Mouse (Mus musculus) embryonic facial prominence, embryonic 13.5 days (tissue): ENCODE results near the gene Capn1. TPM values are rescaled to one million over a fixed set of nuclear protein-coding genes. Genes with fewer than 3 reads are reported as not detected.

Experiments
- ATAC-seq: fragments of 200-750 bp; cut with Nextera tagmentation; 2 replicates; pipeline ENCODE4 v1.8.0; 2017; ENCODE audit warnings: low read depth; ENCODE audit not compliant: insufficient number of reproducible peaks, insufficient read depth, low FRiP score, low TSS enrichment
- H3K27ac ChIP-seq: fragments of 300-500 bp; sonication (generic); 2 replicates; pipeline ENCODE4 v1.5.1; 2015; ENCODE audit warnings: moderate library complexity, mild to moderate bottlenecking, inconsistent platforms
- H3K27me3 ChIP-seq: fragments of 300-500 bp; sonication (generic); 2 replicates; pipeline ENCODE4 v1.6.1; 2015; ENCODE audit warnings: mild to moderate bottlenecking, inconsistent platforms
- H3K36me3 ChIP-seq: fragments of 300-500 bp; sonication (generic); 2 replicates; pipeline ENCODE4 v1.6.1; 2015; ENCODE audit warnings: mild to moderate bottlenecking, inconsistent platforms
- H3K4me1 ChIP-seq: fragments of 300-500 bp; sonication (generic); 2 replicates; pipeline ENCODE4 v1.6.1; 2015; ENCODE audit warnings: inconsistent platforms
- H3K4me2 ChIP-seq: fragments of 300-500 bp; sonication (generic); 2 replicates; pipeline ENCODE4 v1.6.1; 2015; ENCODE audit warnings: moderate library complexity, mild to moderate bottlenecking, inconsistent platforms
- H3K4me3 ChIP-seq: fragments of 300-500 bp; sonication (generic); 2 replicates; pipeline ENCODE4 v1.5.1; 2015; ENCODE audit warnings: mild to moderate bottlenecking, inconsistent platforms
- H3K9ac ChIP-seq: fragments of 300-500 bp; sonication (generic); 2 replicates; pipeline ENCODE4 v1.6.1; 2015; ENCODE audit warnings: mild to moderate bottlenecking, inconsistent platforms
- H3K9me3 ChIP-seq: fragments of 300-500 bp; sonication (generic); 2 replicates; pipeline ENCODE4 v1.6.1; 2016; ENCODE audit warnings: inconsistent platforms
- WGBS: fragments of 180-500 bp; shearing (Covaris S2); methylation state at CpG from one replicate; pipeline ENCODE4 v1.1.7; 2015; ENCODE audit warnings: mixed read lengths; 5-methylcytosine and 5-hydroxymethylcytosine counted together
- polyA plus RNA-seq: library from polyadenylated mRNA; unstranded; fragments of >200 nt; fragmentation: Nextera tagmentation; extraction: Ambion mirVana; gene quantifications from 2 replicates; pipeline ENCODE4 v1.2.1, GENCODE M21; 2015

The Capn1 gene
- polyA plus RNA-seq, 1 experiment from 2014 or later, result 10.3 TPM

DNA sequence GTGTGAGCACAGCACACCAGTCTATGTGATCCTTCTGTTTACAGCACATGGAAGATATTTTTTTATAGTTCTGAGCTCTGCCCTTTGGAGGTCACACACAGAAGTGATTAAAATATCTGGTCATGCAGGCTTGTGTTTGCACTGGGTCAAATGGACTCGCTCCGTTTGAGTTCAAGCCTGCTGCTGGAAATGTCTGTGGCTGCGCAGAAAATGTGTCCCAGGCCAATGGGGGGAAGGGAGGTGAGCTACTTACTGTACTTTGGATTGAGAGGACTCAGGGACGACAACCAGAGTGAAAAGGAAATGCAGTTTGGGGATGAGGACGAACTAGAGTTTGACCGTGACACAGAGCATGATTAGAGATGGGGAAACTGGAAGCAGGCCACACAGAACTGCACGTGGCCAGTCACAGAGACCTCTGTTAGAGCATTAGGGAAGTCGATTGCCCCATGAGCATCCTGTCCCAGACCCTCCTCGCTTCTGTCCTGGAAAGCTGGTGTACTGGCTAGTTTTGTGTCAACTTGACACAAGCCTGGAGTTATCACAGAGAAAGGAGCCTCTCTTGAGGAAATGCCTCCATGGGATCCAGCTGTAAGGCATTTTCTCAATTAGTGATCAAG is 20.4 kb upstream of the Capn1 start:
- H3K4me1 ChIP-seq, result no peaks in the 10 kb centered on the region
- WGBS, result 50% methylated on average over 9 of the region's 9 CpGs
- H3K9ac ChIP-seq, result 0 out of 2 replicates have a peak overlapping the region, but pooled peaks have one; percentile 6
- no peak overlapping the region for H3K4me3 ChIP-seq
- H3K36me3 ChIP-seq, result no peaks in the 10 kb centered on the region
- 0 out of 2 replicates have a peak overlapping the region, but pooled peaks have one; percentile 11 for H3K27ac ChIP-seq
- no peaks in the 10 kb centered on the region for H3K9me3 ChIP-seq
- no peaks in the 10 kb centered on the region for H3K27me3 ChIP-seq
- no peak overlapping the region for H3K4me2 ChIP-seq
- no peak for ATAC-seq

DNA sequence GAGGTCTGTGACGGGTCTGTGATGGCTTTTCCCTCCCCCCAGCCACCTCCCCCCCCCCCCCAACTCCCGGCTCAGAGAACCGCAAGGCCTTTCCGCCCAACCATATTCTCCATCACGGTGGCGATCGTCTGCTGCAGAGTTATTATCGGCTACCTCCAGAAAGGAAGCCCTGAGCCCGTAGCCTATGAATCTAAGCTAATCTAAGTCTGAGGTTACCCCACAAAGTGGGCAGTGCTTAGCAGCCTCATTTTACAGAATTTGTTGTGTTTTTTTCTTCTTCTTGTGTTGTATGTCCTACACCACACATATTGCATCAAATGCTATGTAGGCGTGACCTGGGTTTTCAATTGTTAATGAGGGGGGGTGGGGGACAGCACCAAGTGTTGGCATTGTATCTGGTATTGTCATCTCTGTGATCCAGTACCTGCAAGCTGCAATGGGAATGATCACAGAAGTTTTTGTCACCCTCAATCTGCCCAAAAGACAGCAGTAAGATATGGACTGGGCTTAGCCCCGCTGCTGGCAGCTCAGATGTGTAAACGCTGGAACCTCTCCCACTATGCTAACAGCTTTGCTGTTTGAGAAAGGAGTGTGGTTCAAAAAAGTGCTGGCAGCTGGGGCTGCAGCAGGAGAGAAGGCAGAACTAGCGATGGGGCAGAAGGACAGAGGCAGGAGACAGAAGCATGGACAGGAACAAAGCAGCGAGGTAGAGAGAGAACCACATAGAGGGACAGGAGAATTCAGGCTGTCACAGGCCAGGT is 15.0 kb upstream of the Capn1 start:
- H3K4me2 ChIP-seq, result no peak overlapping the region
- no peaks in the 10 kb centered on the region for H3K27me3 ChIP-seq
- H3K4me3 ChIP-seq, result no peak overlapping the region
- ATAC-seq, result no peak
- H3K27ac ChIP-seq, result no peak overlapping the region
- no peaks in the 10 kb centered on the region for H3K4me1 ChIP-seq
- no peaks in the 10 kb centered on the region for H3K36me3 ChIP-seq
- H3K9ac ChIP-seq, result no peak overlapping the region
- whole genome bisulfite sequencing, result 76% methylated on average over 14 of the region's 14 CpGs
- H3K9me3 ChIP-seq, result no peaks in the 10 kb centered on the region

DNA sequence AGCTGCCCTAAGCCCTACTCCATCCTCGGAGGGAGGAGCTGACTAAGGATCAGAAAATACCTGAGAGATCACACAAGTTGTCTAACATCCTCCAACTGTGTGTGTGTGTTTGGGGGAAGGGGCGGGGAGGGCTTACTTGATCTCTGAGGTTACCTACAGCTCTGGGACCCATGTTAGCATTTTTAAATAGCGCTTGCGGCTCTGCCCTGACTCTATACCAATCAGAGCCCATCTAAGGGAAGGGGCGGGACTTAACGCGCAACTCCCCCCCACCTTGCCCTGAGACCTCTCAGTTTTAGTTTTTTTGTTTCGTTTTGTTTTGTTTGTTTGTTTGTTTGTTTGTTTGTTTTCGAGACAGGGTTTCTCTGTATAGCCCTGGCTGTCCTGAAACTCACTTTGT is 13.7 kb upstream of the Capn1 start:
- no peak overlapping the region for H3K4me2 ChIP-seq
- no peak overlapping the region for H3K27ac ChIP-seq
- H3K27me3 ChIP-seq, result no peaks in the 10 kb centered on the region
- ATAC-seq, result no peak
- H3K9ac ChIP-seq, result no peak overlapping the region
- no peaks in the 10 kb centered on the region for H3K4me1 ChIP-seq
- WGBS, result 84% methylated on average over 9 of the region's 9 CpGs
- H3K36me3 ChIP-seq, result no peaks in the 10 kb centered on the region
- H3K4me3 ChIP-seq, result no peak overlapping the region
- H3K9me3 ChIP-seq, result no peaks in the 10 kb centered on the region

DNA sequence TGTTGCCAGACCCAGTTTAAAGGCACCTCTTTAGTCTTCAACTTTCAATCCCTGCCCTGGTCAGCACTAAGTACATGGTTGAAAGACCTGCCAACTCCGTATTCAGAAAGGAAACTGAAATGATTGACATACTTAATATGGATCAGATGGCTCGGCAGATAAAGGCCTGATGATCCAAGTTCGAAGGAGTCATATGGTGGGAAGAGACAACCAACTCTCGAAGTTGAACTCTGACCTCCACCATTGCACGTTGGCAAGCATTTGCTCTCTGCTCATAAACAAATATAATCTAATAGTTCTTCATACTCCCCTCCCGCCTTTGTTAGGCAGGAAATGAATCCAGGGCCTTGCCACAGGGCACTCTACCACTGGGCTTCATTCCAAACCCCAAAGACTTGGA is 13.3 kb upstream of the Capn1 start:
- H3K27me3 ChIP-seq, result no peaks in the 10 kb centered on the region
- H3K4me1 ChIP-seq, result no peaks in the 10 kb centered on the region
- H3K27ac ChIP-seq, result no peak overlapping the region
- no peaks in the 10 kb centered on the region for H3K36me3 ChIP-seq
- no peak overlapping the region for H3K4me2 ChIP-seq
- WGBS, result 67% methylated on average over 6 of the region's 6 CpGs
- no peak overlapping the region for H3K4me3 ChIP-seq
- no peaks in the 10 kb centered on the region for H3K9me3 ChIP-seq
- no peak overlapping the region for H3K9ac ChIP-seq
- no peak for ATAC-seq

DNA sequence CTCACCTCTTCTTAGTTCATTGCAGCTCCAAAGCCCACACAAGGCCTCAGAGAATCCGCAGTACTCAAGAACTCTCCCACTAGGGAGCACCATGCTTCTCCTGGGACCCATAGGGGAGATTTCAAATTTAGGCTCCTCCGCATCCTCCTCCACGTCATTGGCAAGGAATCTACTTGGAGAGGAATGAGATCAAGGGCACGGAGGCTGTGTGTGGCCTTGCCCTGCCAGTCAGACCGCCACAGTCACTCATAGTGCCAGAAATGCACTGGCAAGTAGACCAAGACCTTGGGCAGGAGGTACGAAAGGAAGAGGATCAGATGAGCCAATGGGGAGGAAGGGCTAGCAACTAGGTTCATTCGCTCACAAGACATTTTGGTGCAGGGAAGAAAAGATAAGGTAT is 8.2 kb upstream of the Capn1 start:
- no peak overlapping the region for H3K9ac ChIP-seq
- H3K9me3 ChIP-seq, result no peaks in the 10 kb centered on the region
- H3K4me1 ChIP-seq, result no peaks in the 10 kb centered on the region
- no peak overlapping the region for H3K27ac ChIP-seq
- ATAC-seq, result no peak
- no peaks in the 10 kb centered on the region for H3K36me3 ChIP-seq
- 84% methylated on average over 7 of the region's 7 CpGs for WGBS
- no peak overlapping the region for H3K4me3 ChIP-seq
- no peak overlapping the region for H3K4me2 ChIP-seq
- H3K27me3 ChIP-seq, result no peaks in the 10 kb centered on the region

DNA sequence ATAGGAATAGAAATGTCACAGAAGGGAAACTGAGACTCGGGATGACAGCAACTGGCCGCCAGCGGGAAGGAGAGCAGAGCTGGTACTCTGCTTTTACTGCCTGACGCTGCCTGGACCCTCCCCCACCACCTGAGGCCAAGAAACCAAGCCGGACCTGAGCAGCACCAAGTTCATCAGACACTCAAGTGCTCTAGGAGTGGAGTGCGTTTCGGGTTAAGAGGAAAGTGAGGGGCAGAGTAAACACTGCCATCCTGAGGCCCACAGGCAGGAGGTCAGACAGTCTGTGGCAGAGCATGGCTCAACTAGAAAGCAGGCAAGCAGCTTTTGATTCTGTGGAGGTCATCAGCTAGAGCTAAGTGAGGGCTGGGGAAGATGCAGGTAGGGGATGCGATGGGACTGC is 7.4 kb upstream of the Capn1 start:
- H3K4me3 ChIP-seq, result no peak overlapping the region
- ATAC-seq, result no peak
- no peak overlapping the region for H3K9ac ChIP-seq
- H3K4me2 ChIP-seq, result no peak overlapping the region
- H3K4me1 ChIP-seq, result no peaks in the 10 kb centered on the region
- 66% methylated on average over 8 of the region's 8 CpGs for WGBS
- H3K27me3 ChIP-seq, result no peaks in the 10 kb centered on the region
- H3K36me3 ChIP-seq, result no peaks in the 10 kb centered on the region
- no peak overlapping the region for H3K27ac ChIP-seq
- H3K9me3 ChIP-seq, result no peaks in the 10 kb centered on the region

DNA sequence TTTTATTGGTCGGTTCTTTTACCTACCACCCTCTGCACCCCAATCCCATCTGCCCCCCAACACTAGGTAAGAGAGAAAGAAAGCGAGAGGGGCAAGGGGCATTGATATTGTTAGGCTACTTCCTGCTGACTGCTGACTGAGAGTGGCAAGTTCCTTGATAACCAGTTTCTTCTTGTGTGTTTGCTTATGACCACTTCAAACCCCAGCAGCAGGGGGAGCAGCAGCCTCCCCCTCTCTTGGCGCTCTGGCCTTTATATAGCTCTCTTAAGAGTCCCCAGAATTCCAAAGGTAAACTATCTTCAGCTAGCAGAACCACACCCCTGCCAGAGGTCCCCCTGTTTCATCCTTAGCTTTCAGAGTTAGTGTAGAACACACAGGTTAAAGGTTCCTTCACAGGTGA is 4.6 kb upstream of the Capn1 start:
- Histone ChIP-seq H3K9me3 (no peaks in the 10 kb centered on the region), H3K36me3 (no peaks in the 10 kb centered on the region), H3K27ac (no peak overlapping the region), H3K4me3 (no peak overlapping the region), H3K9ac (no peak overlapping the region), H3K27me3 (peaks cover 6% of the 10 kb centered on the region; the same call in 1 of the 2 replicates), H3K4me2 (no peak overlapping the region), H3K4me1 (peaks cover 12% of the 10 kb centered on the region)
- no peak for ATAC-seq
- WGBS, result 59% methylated on average over 3 of the region's 3 CpGs

DNA sequence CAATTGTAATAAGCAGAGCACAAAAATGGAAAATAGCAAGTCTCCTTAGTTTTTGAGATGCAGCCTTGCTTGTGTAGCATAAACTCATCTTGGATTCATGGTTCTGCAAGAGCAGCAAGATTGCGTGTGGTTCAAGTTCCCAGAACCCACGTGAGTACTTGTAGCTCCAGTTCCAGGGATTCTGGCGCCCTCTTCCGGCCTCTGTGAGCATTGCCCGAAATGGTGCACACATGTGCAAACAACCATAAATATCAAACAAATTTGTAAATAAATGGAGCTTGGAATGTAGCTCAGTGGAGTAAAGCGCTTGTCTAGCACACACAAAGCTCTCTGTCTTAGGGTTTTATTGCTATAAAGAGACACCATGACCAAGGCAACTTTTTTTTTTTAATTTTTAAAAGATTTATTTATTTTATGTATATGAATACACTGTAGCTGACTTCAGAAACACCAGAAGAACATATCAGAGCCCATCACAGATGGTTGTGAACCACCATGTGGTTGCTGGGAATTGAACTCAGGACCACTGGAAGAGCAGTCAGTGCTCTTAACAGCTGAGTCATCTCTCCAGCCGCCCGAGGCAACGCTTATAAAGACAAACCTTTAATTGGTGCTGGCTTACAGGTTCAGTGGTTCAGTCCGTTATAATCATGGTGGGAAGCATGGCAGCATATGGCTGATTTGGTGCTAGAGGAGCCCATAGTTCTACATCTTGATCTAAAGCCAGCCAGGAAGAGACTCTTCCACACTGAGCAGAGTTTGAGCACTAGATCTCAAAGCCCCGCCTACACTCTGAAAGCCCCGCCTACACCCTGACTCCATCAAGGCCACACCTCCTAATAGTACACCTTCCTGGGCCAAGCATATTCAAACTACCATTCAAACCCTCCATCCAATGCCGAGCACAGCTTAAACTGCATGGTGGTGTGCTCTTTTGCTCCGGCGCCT is 2.7 kb upstream of the Capn1 start:
- Histone ChIP-seq H3K36me3 (no peaks in the 10 kb centered on the region), H3K27me3 (peaks cover 9% of the 10 kb centered on the region), H3K4me1 (peaks cover 27% of the 10 kb centered on the region), H3K4me3 (no peak overlapping the region), H3K9ac (no peak overlapping the region), H3K27ac (no peak overlapping the region), H3K9me3 (no peaks in the 10 kb centered on the region), H3K4me2 (no peak overlapping the region)
- WGBS, result 32% methylated on average over 15 of the region's 15 CpGs
- no peak for ATAC-seq

DNA sequence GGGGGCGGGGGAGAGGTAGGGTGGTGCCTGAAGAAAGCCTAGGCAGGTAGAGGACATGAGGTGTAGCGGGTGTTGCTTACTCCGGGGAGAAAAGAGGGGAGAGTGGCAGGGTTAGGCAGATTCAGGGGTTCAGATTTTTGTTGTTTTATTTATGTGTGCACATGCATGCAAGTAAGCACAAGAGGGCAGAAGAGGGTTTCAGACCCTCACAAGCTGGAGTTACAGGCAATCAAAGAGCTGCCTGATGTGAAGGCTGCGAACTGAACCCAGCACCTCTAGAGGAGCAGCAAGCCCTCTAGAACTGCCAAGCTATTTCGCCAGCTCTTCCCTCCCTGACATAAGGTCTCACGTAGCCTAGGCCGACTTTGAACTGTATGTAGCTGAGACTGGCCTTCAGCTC is 835 bp upstream of the Capn1 start:
- H3K9ac ChIP-seq, result no peak overlapping the region
- no peak overlapping the region; the same call in 1 of the 2 replicates for H3K4me3 ChIP-seq
- H3K9me3 ChIP-seq, result no peaks in the 10 kb centered on the region
- H3K27ac ChIP-seq, result no peak overlapping the region
- H3K4me1 ChIP-seq, result peaks cover 27% of the 10 kb centered on the region
- 46% methylated on average over 7 of the region's 7 CpGs for WGBS
- peak overlapping the region; percentile 82 for H3K4me2 ChIP-seq
- no peaks in the 10 kb centered on the region for H3K36me3 ChIP-seq
- ATAC-seq, result no peak
- H3K27me3 ChIP-seq, result peaks cover 9% of the 10 kb centered on the region

DNA sequence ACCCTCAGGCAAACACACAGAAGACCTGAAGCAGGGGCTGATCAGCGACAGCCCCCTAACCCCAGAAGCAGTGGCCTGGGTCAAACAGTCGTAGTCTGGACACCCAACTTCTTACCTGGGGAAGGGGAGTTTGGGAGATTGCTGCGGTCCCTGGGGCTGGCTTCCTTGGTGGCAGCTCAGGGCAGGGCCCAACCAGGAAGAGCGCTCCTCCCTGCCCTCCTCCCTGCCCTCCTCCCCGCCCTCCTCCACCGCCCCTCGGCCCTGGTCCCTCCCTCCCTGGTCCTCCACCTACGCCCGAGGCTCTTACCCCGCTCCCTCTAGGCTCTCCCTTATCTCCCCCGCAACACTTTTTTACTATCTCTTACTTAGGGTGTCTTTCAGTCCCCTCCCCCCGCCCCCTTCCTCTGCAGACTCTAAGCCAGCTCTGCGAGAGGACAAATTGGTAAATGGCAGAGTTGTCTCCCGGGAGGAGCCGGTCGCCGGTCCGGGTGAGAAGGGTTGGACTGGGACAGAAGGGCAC is 646 bp downstream of the Capn1 start:
- Histone ChIP-seq H3K4me3 (peak overlapping the region; percentile 56), H3K36me3 (peaks cover 4% of the 10 kb centered on the region), H3K9me3 (no peaks in the 10 kb centered on the region), H3K9ac (peak overlapping the region; percentile 76), H3K4me2 (peak overlapping the region; percentile 82), H3K27me3 (peaks cover 9% of the 10 kb centered on the region), H3K27ac (0 out of 2 replicates have a peak overlapping the region, but pooled peaks have one; percentile 29), H3K4me1 (peaks cover 27% of the 10 kb centered on the region)
- 0 out of 2 replicates have a peak, but pooled peaks have one; percentile 38 for ATAC-seq
- WGBS, result 3% methylated on average over 15 of the region's 18 CpGs

DNA sequence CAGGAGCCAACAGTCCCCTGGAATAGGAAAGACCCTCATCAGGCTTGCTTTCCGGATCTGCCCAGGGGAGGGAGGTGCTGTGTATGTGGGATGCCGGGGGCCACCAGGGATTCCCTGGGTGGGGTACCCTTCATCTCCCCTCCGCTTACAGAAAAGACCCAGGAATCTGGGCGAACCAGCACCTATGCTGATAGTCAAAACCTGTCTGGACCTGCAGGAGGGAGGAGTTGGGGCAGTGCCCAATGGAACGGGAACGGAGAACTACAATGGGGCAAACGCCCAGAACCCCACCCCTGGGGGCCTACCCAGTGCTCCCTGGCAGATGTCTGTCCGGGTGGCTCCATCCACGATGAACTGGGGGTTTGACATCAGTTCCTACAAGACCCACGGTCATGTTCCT is 2.0 kb downstream of the Capn1 start:
- no peak for ATAC-seq

More for the DNA sequence above, 2.0 kb downstream of the Capn1 start:
- H3K27ac ChIP-seq, result no peak overlapping the region
- H3K4me2 ChIP-seq, result 0 out of 2 replicates have a peak overlapping the region, but pooled peaks have one; percentile 82
- H3K4me1 ChIP-seq, result peaks cover 27% of the 10 kb centered on the region
- H3K9ac ChIP-seq, result peak overlapping the region; percentile 16; the same call in 1 of the 2 replicates
- peaks cover 11% of the 10 kb centered on the region for H3K36me3 ChIP-seq
- H3K9me3 ChIP-seq, result no peaks in the 10 kb centered on the region
- H3K4me3 ChIP-seq, result no peak overlapping the region; the same call in 1 of the 2 replicates
- 78% methylated on average over 10 of the region's 10 CpGs for WGBS
- H3K27me3 ChIP-seq, result peaks cover 9% of the 10 kb centered on the region
